Mouse (Mus musculus) G1E (cell line): Measurements from ENCODE around the gene Kcnk7.

ENCODE experiments used
- CTCF ChIP-seq: IDR thresholded peaks from 2 replicates; pipeline ENCODE4 v1.5.1; 2012; ENCODE audit warnings: low read depth, low read length, inconsistent platforms, mixed read lengths
- GATA1 ChIP-seq: IDR thresholded peaks from 2 replicates; pipeline ENCODE4 v1.6.1; 2012; ENCODE audit warnings: borderline replicate concordance, low read length, inconsistent platforms, mixed read lengths
- GATA2 ChIP-seq: IDR thresholded peaks from 2 replicates; pipeline ENCODE4 v1.6.1; 2012; ENCODE audit warnings: low read depth, low read length, inconsistent platforms, borderline replicate concordance
- TAL1 ChIP-seq: conservative IDR thresholded peaks from 2 replicates; pipeline ENCODE4 v1.6.1; 2012; ENCODE audit warnings: low read depth, low read length, inconsistent platforms, mixed read lengths

GRCm38 (mm10) chr19:5743576-5743975 is 39.4 kb downstream of the Kcnk7 start:
- no peak for TF ChIP-seq CTCF
- no peak for TF ChIP-seq GATA1
- no peak for TF ChIP-seq GATA2
- no peak for TF ChIP-seq TAL1
